Mouse (Mus musculus) cerebellum, adult 18-20 months (tissue): Measurements from ENCODE around the gene Pacs2.
A peak's percentile ranks its signal among the peaks of the same experiment; 100 is the strongest.

Source experiments
- DNase-seq, 2 experiments: peaks; one replicate each; pipeline ENCODE4 v3.0.0; 2021

The Pacs2 gene

DNA sequence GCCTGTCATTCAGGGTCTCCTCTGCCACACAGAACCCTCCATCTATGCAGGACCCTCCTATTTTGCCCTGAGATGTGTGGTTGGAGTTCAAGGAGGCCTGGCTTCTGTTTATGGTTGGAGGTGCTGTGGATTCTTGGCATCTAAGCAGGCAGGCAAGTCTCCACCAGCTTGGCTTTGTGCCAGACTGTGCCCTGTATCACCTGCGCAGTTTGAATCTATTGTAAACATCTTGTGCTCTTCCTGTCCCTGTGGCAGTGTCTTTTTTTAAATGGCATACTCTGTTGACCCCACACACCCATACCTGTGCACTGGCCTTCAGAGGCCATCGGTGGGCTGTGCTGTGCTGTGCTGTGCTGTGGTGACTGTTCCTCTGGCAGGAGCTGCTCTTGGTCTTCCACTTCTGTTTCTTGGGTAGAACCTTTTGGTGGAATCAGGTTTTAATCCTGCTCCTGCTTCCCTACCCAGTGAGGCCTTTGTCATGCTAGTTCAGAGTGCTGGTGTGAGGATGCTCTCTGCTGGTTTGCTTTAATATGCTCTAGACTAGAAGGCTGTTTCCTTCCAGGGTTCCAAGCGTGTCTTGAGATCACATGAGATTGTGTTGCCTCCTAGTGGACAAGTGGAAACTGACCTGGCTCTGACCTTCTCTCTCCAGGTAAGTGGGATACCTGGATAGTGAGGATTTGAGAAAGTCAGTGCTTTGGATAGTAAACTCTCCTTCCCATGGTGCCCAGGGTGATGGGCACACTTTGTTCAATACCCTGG lies 30.8 kb downstream of the Pacs2 start:
- DNase-seq = peak; percentile 76 to 80

DNA sequence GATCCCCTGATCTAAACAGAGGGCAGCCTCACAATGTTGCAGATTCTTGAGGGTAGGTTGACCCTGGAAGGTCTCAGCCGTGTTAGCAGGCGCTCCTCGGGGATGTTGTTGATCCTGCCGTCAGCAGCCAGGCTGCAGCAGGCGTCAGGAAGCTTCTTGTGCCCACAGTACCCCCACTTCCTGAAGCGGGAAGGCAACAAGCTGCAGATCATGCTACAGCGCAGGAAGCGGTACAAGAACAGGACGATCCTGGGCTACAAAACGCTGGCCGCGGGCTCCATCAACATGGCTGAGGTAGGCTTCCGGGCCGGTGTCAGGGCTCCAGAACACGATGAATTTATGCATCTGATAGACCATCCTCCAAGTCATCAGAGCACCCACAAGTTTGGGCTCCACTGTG lies 32.6 kb downstream of the Pacs2 start:
- DNase-seq = no peak

DNA sequence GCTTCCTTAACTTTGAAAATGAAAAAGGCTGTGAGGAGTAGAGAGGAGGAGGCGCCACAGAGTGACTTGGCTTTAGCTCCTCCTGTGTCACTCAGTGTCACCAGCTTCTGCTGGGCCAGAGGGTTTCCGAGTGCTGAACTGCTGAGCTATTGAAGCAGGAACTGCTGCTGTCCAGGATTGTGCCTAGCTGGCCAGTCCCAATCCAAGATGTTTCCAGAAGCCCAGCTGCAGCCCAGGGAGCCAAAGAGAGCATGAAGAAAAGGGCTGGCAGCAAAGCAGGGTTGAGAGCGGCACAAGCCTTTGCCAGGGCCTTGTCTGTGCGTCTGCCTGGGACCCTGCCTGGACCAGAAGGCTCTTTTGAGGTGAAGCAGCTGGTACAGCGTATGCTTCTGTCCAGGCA lies 33.8 kb downstream of the Pacs2 start:
- peak in 1 of 2 experiments; percentile 18 for DNase-seq

DNA sequence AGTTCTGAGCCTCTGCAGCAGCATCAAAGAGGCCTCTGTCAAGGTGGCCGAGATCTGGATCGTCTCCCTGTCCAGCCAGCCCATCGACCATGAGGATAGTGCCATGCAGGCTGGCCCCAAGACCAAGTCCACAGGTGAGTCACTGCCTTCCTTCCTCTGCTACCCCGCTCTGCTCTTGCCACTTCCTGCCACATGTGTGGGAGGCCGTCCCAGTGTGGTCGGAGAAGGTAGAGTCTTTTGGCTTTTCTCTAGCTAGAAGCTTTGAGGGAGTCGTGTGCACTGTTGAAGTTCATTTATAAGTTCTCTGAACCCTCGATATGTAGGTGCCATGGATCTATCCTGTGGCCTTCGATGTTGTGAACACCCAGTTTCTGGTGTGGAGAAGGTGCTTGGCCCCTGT lies 35.5 kb downstream of the Pacs2 start:
- no peak for DNase-seq

DNA sequence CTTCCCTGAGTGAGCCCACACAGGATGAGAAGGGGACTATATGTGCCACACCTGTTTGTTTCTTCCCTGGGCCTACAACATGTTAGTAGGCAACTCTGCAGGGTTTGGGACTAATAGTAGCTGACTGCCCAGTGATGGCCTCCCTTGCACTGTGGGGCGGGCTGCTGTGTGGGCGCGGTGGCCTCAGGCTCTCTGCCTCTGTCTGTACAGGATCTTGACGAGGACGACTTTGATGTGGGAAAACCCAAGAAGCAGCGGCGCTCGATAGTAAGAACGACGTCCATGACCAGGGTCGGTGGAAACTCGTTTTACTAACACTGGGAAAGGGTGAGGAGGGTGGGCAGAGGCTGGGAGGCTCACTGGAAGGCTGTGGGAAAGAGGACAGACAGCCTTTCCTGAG lies 36.4 kb downstream of the Pacs2 start:
- DNase-seq = no peak

DNA sequence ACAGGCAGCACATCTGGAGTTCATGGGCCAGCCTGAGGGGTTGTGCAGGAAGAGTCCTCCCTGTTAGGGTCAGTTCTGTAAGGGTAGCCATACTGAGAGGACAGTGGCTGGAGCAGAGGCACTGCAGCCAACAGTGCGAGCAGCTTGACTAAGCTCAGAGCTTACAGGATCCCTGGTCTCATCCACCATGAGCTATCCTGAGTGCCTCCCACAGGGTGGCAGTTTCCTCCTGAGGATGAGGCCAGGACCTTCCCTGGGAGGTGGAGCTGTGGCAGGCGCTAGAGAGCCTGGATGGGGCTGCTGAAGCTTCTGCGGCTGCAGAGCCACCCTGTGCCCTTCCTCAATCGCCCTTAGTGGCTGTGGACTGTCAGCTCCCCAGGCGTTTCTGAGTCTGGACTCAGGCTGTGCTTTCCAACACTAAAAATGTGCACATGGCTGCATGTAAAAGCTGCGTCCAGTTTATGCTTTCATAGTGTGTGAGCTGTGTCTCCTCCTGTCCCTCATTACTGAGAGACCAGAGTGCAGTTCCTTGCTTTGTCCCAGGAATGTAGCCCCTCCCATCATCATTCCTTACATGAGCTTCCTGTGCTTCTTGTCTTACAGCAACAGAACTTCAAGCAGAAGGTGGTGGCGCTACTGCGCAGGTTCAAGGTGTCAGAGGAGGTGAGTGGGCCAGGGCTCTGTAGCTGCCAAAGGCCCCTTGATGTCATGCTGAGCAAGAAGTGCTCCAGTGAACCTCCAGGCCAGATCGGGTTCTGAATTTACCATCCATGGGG lies 37.5 kb downstream of the Pacs2 start:
- no peak for DNase-seq

DNA sequence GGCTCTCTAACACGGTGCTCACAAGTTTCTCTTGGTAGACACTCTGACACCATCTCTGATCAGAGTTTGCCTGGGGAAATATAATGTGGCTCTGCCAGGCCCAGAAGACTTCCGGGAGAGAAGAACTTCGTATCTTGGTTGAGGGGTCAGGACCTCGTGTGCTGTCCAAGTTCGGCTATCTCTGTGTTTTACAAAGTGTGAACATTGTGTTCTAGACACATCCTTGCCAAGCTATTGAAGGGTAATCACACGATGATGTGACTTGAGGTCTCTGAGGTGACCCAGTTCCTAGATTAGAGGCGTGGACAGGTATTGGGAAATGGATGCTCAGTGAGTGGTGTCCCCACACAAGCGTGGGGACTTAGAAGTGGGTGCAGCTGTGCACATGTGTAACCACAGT lies 41.8 kb downstream of the Pacs2 start:
- no peak for DNase-seq

DNA sequence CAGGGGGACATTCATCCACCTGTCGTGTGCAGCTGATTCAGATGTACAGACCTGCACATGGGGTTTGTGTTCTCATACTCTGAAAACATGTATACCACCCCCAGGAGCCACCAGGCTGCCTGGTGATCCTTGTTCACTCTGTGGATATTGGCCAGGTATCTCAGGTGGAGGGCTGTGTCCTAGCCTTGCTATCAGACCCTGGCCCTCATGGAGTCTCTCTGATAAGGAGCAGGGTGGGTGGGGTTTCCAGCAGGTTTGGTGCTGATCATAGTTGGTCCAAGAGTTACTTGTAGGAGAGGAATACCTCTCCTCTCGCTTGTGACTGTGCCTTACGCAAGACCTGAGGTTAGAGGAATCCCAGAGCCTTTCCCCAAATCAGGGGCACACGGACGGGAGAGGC lies 45.9 kb downstream of the Pacs2 start:
- no peak for DNase-seq

DNA sequence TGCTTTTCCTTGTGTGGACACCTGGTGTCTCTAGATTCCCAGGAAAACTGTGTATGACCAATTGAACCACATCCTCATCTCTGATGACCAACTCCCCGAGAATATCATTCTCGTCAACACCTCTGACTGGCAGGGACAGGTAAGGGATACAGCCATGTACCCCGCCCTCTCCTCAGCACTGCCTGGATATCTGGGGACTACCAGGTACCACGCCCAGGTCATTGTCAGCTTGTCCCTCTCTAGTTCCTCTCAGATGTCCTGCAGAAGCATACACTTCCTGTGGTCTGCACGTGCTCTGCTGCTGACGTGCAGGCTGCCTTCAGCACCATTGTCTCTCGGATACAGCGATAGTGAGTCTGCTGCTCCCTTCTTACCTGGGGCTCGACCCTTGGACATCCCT lies 47.3 kb downstream of the Pacs2 start:
- no peak for DNase-seq

DNA sequence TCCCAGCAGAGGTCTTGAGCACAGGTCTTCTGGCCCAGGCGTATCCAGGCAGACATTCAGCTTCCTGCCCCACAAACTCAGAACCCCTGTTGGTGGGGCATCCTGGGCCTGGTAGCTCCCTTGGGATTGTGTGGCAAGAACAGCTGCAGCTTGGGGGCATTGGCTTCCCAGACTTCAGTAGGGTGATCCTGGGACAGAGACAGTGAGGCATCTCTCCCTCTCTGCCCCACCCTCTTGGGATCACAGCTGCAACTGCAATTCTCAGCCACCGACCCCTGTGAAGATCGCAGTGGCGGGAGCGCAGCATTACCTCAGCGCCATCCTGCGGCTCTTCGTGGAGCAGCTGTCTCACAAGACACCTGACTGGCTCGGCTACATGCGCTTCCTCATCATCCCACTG lies 47.9 kb downstream of the Pacs2 start:
- no peak for DNase-seq

DNA sequence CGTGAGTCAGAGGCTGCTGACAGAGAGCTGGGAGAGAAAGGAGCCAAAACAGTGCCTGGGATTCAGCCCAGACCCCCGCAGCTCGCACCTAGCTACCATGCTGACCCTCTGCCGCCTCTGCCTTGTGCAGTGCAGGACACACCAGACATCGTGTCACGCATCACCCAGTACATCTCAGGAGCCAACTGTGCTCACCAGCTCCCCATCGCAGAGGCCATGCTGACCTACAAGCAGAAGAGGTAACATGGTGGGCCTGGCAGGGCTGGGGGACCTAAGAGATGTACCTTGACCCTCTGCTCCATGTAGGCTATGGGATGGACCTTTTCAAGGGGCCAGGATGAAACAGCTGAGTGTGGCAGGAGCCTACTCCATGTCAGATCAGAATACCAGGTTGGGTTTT lies 49.4 kb downstream of the Pacs2 start:
- no peak for DNase-seq

DNA sequence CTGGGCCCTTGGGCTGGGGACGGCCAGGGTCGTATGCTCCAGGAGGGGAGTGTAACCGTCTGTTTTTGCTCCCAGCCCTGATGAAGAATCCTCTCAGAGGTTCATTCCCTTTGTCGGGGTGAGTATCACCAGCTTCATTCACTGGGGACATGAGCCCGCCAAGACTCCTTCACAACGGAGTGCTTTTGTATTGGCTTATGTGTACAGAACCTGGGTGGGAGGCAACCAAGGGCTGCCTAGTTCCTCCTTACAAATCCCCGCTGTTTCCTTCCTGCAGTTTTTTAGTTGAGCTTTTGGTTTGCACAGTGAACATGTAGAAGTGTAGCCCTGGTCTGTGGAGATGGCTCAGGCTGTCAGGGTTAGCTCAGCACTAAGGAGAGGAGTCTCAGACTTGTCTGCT lies 53.7 kb downstream of the Pacs2 start:
- DNase-seq = no peak

DNA sequence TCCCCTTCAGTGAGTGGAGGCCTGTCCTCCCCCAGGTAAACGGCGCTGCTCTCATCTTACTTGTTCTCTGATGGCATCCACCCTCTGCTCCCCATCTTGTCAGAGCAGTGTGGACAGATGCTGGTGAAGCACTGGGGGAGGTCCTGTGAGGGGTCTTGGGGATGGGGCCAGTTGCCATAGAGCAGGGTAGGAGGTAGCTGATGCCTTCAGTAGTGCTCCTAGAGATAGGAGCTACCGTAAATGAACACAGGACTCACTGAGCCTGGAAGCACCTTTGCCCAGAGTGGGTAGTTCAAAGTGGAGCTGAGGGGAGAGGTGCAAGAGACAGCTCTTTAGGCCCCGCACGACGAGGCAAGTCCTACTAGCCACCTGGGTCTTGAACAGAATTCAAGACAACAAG lies 55.1 kb downstream of the Pacs2 start:
- no peak for DNase-seq

DNA sequence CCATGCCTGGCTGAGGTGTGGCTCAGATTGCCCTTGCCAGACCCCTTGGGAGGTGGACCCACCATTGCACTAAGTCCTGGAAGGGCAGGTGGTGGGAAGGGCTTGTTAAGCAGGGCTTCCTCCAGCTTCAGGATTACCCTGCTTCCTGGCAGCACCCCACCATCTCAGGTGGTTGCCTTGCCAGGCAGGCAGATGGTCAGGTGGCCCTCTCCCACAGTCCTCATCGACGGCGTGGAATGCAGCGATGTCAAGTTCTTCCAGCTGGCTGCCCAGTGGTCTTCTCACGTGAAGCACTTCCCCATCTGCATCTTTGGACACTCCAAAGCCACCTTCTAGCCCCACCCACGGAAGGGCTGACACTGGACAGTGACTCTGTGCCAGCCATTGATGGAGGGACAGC lies 57.0 kb downstream of the Pacs2 start:
- no peak for DNase-seq

DNA sequence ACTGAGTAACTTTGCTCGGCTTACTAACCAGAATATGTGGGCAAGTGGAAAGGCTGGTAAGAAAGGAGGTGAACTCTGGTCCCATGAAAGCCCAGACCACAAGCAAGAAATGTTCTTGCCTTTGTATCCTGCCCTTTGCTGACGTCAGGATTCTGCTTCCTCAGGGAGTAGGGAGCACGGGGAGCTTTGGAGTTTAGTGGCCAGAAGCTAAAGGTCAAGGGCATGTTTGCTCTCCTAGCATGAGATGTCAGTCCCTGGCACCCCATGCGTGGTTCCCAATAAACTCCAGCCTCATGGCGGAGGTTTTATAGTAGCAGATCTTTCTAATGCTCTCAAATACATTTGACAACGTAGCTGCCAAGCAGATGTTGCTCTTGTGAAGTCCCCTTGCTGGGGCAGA lies 57.5 kb downstream of the Pacs2 start:
- no peak for DNase-seq

DNA sequence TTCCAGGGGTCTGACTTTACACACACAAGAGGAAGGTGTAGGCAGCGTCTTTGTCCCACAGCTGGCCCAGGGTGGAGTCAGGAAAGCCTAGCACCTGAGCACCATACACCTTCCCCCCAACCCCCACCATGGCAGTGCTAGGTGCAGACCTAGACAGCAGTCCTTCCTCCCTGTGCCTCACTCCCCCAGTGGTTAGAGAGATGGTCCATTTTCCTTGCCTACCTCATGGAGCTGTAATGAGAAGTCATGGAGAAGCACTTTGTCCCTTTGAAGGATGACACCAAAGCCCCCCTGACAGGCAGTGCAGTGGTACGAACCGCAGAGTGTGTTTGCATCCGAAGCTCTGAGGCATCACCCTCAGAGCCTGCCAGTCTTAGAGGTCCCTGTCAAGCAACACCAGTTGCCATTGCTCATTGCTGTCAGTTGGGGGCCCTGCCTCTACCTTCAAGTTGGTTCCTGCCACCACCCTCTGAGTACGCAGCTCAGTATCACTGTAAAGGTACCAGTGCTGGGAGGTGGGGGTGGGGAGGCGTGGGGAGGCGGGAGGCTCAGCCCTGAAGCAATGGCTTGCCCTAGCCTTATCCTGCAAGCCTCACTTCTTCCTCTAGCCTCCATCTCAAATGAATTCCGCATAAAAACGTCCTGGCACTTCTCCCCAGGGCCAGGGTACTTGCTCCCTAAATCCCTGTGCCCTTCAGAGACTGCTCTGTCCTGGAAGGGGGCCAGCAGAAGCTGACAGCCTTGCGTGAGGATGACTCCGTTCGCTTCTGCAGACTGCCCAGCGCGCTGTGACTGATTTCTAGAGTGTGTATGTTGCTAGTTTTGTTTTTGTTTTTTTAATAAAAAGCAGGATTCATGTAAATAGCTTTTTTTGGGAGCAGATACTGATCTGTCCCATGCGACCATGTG lies 59.4 kb downstream of the Pacs2 start:
- peak; percentile 47 to 59 for DNase-seq

DNA sequence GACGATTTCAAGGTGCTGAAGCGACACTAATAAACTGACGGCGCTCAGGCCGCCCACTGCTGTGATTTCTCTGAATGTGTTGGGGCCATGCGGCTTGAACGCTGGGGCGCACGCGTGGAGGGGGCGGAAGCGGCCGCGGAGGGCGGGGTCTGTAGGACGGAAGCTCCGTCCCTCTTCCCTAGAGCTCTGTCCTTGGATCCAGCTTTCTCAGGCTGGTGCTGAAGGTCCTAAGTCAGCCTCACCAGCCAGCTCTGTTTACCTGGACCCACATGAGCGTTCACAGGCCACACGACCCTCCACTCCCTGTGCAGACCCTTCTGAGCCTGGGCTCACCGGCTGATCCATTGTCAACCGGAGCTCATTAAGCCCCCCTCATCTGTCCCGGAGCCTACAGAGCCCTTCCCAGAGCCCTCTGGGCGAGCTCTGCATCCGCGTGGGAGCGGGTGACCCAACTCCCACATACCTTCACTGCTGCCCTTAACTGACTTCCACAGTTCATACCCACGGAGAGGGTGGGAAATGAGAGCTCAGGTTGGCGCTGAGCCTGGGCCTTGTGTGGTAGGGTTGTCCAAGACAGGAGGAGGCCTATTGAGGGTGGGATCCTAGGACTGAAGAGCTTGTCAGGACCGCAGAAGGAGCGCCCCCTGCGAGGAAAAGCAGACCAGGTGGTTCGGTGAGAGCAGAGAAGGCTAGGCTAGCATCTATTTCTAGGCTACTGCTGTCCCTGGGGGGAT lies 60.2 kb downstream of the Pacs2 start, which contains the start of gene Tex22:
TSS of gene Tex22 (plus strand) at position 174 of the 734 bp plus-strand sequence.
- DNase-seq = peak; percentile 92

DNA sequence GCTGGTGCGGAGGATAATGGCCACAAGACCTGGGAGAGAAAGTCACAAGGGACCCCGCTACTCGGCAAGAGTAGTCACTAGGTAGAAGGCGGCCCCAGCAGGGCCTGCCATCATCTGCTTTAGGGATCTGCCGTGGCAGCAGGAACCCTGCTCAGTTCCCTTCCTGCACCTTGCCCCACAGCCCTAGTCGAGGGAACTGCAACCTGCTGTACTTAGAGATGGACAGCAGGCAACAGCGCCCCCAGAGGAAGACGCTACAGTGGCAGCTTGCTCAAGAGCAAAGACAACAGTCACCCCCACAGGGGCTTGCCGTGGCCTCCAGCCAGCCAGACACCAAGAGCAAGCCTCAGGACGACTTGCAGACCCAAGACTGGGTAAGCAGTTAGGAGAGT lies 60.8 kb downstream of the Pacs2 start:
- DNase-seq = peak; percentile 92 to 94

DNA sequence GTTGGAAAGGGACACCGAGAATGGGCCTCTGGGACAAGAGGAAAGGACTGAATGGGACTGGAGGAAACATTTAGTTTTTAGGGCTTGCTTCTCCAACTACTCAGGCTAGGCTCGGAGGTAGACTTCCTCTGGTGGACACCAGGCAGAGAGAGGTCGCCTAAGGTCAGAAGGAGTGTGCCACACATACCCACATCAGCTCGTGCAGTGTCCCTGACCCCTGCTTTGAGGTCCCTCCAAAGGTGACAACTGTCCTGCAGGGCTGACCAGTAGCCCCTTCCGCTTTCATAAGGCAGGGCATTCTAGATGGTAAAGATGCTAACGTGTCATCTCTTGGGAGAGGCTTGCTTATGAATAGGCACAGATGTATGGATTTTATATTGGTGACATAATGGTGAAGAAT lies 61.2 kb downstream of the Pacs2 start:
- no peak for DNase-seq

DNA sequence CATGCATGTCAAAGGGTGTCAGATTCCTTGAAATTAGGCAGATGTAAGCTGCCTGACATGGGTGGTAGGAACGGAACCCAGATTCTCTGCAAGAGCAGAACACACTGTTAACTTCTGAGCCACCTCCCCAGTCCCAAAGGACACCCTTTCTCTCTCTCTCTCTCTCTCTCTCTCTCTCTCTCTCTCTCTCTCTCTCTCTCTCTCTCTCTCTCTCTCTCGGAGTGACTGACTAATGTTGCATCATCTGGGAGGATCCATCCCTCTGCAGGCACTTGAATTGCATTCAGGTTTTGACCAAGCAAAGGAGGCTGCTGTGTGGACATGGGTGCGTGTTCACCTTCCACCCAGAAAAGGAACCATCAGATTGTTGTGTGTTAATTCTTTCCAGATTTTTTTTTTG lies 73.0 kb downstream of the Pacs2 start:
- DNase-seq = no peak

DNA sequence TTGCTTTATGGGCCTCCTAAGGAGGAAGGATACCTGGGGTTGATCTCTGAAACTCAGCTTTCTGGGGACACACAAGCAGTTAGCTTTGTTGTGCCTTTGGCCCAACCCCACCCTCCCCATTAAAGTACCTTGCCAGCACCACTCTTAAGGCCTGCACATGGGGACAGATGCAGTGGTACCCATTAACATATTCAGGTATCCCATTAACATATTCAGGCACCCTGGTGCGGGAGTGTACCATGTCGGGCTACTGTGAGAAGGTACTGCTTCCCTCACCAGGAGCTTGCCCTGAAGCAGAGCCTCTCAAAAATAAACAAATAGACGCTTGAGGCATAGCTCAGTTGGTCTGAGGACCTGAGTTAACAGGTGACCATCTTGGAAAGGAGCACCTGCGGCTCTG lies 73.7 kb downstream of the Pacs2 start:
- DNase-seq = no peak

DNA sequence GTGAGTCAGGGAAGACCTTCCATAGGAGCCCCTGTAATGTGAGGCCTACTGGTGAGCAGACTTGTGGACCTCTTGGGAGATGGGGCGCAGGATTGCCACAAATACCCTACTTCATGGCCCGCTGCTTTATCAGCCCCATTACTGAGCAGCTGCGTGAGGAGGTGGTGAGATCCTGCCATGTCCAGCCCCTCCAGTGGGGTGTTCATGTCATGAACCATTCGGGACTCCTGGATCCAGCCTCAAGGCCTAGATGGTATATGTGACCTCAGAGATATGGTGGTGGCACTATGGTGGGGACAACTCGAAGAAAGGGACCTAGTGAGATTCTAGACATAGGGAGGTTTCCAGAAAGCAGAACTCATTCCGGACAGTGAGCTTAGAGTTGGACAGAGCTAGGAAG lies 74.8 kb downstream of the Pacs2 start:
- DNase-seq = no peak

DNA sequence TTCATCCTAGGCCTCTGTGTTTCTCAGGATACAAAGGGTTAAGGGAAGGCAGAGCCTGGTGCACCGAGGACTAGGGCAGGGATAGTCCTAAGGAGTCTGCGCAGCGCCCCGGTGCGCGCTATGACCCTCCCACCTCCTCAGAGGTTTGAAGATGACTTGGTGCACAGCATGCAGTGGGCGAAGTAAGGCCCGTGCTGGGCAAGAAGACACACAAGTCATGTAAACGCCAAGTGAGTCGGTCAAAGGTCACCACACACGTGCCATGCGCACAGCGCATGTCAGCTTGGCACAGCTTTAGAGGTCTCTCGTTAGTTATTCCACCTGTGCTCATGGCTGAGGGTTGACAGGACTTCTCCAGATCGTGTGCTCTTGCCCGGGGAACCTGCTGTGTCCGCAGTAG lies 75.7 kb downstream of the Pacs2 start:
- no peak for DNase-seq
